Mouse (Mus musculus): Measurements from ENCODE around the gene Esr1.

- TF ChIP-seq CTCF (IDR thresholded peaks at IDR 0.05; ENCODE audit: control insufficient read depth, insufficient read depth, insufficient replicate concordance, low read depth, low read length) (no peak), POLR2A (IDR thresholded peaks at IDR 0.05; ENCODE audit: control insufficient read depth, low read depth, low read length) (no peak)
Measured at GRCm38 (mm10) chr10:4565148-4565547, 46.2 kb upstream of the Esr1 start.
